Mouse (Mus musculus): ENCODE results near the gene Foxred1.

Foxred1 gene

DNA sequence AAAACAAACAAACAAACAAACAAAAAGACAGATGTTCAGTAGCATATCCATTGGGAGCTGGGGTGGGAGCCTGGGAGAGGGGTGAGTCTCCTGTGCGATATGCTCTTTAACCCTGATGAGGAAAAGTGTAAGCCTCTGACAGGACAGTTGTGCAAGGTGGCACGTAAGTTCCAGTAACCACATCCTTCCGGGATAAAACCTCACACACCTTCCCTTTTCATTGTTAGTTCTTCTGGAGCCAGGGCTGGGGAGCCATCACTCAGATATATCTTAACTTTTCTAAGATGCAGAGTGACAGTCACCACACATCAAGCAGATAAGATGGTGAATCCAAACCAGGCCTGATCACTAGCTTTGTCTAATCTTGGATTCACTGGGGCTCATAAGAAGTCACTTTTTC is 16.8 kb downstream of the Foxred1 start:
- DNase-seq (ENCODE audit: inconsistent age in 2 of 2, low spot score in 1 of 2) = no peak

DNA sequence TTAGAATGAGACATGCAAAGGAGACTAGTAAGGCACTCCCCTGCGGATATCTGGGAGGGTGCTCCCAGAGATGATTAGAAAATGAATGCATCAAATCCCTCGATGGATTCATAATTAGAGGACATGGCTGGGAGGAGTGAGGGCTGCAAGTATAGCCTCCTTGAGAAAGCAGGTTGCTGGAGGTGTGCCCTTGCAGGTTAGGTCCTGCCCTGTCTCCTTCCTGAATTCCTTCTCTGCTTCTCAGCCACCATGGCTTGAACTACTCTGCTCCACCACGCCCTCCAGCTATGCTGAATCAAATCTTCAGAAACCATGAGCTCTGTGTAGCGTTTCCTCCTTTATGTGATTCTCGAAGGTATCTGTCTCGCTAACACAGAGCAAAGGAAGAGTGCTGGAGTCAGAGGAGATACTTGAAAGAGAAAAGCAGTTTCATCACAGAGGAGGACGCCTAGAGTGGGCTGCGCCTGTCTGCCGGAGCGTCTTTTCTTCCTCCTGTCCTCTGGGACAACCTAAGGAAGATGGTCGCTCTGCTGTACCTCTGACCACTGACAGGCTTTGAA is 17.8 kb downstream of the Foxred1 start:
- DNase-seq (ENCODE audit: inconsistent age in 2 of 2, low spot score in 1 of 2) = no peak

DNA sequence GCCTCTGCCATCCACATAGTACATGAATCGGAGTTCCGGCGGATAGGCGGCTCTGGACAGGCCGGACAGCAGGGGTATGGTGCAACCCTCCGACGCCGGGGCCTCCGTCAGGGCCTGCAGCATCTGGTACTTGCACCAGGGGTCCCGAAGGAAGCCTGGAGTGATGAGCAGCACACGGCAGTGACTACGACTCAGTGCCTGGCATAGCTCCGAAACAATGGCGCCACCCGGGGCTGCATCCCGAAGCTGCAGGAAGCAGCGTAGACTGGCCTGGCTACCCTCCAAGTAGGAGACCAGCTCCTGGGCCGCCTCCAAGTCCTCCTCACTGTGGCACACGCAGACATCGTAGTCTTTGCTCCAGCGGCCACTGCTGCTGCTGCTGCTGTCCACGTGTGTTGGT is 22.2 kb downstream of the Foxred1 start:
- DNase-seq (ENCODE audit: inconsistent age in 2 of 2, low spot score in 1 of 2) = peak; percentile 35 to 64

DNA sequence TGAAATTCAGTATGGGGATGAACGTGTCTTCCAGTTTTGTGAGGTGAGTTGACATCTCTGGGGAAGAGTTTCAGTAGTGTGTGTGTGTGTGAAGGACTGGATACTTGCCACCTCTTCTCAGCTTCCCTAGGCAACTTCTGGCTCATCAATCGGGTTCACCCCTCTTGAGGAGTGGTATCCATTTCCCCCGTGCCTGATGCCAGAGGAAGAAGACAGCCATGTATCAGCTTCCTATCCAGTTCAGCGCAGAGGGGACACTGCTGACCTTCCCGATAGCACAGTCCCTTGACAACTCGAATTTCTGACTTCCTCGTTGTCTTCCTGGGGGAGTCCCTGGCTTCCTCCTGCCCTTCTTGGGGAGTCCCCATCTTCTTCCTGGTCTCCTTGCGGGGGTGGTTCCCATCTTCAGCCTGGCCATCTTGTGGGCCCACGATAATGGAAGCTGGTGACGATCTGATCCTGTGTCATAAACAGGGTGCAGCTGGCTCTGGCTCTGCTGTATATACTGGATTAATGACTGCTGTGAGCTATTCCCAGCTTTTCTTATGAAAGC is 23.4 kb downstream of the Foxred1 start:
- no peak for DNase-seq (ENCODE audit: inconsistent age in 2 of 2, low spot score in 1 of 2)

DNA sequence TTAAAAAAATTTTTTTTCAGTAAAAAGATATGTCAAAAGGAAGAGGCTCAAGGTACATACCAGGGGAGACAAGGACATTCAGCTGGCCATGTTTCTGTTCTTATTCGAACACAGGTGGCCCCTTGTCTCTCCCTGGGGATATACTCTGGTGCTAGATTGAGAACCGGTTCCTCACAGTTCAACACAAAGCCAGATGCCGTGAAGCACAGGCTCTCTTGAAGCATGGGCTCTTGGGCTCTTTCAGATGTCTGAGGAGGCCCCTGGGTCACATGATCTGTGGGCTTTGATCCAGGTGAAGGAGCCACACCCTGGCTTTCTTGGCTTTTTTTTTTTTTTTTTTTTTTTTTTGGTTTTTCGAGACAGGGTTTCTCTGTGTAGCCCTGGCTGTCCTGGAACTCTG is 24.4 kb downstream of the Foxred1 start:
- no peak for DNase-seq (ENCODE audit: inconsistent age in 2 of 2, low spot score in 1 of 2)

DNA sequence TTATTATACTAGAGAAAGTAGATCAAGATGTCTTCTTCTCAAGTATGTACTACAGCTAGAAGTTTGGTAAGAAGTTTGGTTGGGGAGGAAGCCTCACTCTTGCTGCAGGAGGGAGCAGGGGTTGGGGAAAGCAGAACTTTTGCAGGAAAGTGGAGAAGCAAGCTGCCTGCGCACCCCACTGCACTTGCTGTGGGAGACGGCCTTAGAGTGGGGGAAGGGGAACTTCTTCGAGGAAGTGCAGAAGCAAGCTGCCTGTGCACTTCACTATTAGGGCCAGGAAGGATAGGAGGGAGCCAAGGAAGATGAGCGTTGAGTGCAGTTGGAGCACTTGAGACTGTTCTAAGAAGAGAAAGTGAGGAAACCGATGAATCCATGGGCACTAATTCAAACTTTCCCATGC is 27.5 kb downstream of the Foxred1 start:
- DNase-seq (ENCODE audit: inconsistent age in 2 of 2, low spot score in 1 of 2) = no peak

DNA sequence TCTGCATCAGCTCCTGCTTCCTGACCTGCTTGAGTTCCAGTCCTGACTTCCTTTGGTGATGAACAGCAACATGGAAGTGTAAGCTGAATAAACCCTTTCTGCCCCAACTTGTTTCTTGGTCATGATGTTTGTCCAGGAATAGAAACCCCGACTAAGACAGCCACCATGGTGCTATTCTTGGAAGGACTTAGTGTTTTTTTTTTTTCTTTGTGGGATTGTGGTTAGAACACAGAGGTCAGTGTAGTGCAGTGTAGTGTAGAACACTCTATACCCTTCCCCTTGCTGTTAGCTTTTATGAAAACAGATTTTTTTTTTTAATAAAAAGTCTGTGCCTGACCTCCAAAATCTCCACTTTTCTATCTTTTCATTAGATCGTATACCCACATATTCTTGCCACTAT is 28.0 kb downstream of the Foxred1 start:
- no peak for DNase-seq (ENCODE audit: inconsistent age in 2 of 2, low spot score in 1 of 2)

DNA sequence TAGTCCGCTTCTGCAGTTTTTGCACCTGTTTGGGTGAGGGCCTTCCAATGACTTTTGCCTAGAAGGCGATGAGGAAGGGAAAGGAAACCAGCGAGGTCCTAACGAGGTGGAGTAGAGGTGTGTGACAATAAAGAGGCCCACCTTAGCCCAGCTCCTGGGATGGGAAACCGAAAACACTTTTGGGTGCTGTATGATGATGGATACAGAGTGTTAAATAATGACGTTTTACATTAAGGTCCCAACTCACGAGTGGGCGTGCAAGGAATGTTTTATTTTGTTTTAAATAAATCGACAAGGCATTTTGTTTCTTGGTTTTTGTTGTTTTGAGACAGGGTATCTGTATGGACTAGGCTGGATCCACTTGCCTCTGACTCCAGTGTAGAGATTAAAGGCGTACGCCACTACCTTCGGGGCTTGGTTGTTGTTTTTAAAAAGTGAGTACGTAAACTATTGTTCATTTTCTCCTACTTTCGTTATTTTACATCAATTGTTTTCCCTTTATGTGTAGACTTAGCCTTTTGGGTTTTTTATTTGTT is 34.7 kb downstream of the Foxred1 start:
- DNase-seq (ENCODE audit: inconsistent age in 2 of 2, low spot score in 1 of 2) = no peak

DNA sequence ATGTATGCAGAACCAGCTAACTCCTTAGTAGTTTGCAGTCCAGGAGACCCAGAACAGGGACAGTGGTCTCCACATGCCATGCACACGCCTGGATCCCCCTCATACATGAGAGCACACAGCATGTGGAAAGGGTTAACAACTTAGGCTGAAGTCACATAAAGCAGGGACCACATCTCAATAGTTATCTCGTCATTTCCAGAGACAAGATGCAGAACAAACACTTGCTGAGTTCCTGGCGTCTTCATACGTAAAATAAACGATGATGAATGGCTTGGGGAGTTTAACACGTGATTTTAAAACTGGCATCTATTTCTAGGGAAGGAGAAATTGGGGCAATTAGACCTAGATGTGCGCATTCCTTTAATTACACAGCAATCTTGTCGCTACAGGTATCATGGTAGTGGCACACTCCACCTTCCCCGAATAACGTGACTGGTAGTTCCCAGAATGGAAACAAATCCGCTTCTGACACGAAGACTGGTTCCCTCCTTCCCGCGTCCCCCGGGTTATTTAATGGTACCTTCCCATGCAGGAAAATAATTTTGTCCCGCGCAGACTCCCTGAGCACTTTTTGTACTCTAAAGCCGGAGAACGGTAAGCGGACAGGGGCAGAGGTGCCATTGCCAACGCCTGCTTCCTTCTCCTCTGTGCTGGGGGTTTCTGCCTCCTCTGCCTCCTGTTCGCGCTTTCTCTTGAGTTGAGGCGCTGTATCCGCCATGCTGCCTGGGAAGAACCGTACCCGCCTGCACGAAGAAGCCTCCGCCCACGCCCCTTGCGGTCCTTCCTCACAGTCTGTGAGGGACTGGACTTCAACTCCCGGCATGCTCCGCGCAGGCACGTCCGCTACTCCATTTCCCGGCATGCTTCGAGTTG is 35.4 kb downstream of the Foxred1 start, which contains the start of gene Dcps:
Dcps (minus strand) TSS at position 811 of the 873 bp plus-strand sequence.
- peak; percentile 94 to 98 for DNase-seq (ENCODE audit: inconsistent age in 2 of 2, low spot score in 1 of 2)

DNA sequence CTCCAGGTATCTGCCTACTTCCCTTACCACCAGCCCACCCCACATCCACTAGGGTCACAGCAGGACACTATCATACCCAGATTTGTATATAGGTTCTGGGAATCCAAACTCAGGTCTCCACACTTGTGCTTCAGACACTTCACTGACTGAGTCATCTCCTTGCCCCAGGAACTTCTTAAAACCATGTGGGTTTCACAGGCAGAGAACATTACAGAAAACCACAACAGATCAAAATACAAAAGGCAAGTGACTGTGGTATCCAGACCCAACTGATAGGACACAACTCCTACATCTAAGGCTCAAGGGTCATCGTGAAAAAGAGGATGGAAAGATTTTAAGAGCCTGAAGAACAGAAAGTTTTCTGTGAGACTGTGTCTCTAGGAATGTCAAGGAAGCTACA is 37.5 kb downstream of the Foxred1 start:
- DNase-seq (ENCODE audit: inconsistent age in 2 of 2, low spot score in 1 of 2) = no peak

DNA sequence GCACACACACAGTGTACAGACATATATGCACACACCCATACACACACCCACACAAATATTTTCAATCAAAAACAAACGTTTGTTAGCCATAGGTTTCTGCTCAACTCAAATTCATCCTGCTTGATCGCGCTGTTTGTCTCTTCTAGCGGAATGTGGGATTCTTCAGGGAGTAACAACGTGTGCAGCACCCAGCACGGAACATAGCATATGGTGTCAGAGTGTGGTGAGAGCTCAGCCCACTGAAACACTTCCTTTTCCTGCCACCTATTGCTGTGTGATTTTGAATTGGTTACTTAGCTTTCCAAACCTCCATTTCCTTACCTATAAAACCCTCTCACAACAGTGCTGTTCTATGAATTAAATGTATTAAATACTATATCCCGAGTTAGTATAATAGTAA is 40.8 kb downstream of the Foxred1 start:
- DNase-seq (ENCODE audit: inconsistent age in 2 of 2, low spot score in 1 of 2) = no peak

DNA sequence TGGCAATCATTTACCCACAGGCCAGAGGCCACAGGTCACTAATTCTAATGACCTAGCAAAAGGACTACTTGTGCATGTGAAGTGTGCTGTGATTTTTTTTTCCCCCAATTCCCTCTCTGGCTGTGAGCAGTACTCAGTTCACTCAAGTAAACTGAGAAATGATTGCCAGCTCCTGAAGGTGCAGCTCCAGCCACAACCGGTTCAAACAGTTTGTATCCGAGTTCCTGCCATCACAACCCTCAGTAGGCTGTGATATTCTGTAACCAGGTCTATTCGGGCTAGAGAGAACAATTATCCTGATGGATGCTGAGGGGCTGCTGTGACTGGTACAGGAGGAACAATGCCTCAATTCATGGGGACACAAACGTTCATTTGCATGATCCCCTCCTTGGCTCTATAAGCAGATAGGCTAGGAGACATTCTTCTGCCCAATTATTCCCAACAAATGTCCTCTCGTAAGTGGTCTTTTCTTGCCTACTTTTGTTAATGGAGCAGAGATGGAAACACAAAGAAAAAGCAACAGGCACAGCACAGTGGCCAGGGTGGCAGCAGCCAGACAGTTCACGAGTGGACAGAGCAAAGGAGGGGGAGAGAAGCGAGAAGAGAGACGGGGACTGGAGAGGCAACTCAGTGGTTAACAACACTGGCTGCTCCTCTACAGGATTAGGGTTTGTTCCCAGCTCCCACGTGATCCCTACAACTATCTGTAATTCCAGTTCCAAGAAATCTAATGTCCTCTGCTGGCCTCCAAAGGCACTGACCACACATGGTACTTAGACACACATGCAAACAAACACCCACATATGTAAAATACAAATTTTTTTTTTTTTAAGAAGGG is 43.8 kb downstream of the Foxred1 start:
- no peak for DNase-seq (ENCODE audit: inconsistent age in 2 of 2, low spot score in 1 of 2)

DNA sequence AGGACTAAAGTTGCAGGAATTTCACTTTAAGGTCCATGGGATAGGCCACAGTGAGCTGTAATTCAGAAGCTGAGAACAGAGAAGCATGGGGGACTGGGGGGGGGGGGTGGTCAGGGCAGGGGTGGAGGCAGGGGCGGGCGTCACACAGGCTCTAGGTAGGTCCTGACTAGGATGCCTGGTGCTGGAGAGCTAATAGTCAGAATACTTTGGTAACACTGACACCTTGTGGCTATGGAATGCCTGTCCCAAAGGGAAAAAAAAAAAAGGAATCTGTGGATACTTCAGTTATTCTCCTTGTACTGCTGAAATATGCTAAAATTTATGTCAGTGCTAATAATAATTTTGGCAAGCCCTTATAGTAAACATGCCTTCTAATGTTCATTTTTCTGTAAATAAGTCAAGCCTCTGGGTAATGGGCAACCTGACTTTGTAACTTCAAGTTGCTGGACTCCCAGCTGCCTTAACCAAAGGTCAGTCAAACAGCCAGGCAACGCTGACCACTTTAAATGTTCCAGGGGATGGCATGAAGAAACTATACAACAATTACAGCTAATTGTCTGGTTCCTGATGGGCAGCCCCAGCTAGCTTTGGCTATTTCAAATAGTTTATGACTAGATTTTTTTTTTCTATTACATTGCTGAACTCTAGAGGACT is 44.6 kb downstream of the Foxred1 start:
- peak in 1 of 2 experiments; percentile 70 for DNase-seq (ENCODE audit: inconsistent age in 2 of 2, low spot score in 1 of 2)

DNA sequence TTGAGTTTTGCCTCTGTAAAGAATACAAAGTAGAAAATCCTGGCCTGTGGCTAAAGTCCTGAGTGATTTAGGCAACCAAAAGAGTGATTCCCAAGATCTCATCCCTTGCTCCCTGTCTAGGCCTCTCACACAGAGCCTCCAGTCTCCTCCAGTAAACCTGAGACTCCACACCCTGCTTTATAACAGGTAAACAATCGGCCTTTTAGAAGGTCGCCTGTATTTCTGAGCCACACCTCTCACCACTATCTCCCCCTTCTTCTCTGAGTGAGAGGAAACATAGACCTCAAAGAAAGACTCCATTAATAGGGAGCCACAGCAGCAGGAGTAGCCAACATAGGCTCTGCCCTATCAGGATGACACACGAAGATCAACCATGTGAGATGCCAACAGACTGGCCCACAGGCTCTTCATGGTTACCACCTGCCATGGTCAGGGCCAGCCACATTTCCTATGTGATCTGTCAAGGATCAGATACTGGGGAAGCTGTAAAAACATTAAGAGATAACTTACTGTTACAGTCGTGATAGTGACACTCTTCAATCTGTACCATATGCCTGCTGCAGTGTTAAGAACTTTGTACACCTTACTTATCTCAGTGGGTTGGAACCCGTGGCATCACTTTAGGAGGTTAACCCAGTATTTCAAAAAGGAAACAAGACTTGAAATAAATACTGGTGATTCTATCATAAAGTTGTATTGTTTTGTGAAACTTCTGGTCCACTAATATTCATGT is 46.5 kb downstream of the Foxred1 start:
- DNase-seq (ENCODE audit: inconsistent age in 2 of 2, low spot score in 1 of 2) = no peak

DNA sequence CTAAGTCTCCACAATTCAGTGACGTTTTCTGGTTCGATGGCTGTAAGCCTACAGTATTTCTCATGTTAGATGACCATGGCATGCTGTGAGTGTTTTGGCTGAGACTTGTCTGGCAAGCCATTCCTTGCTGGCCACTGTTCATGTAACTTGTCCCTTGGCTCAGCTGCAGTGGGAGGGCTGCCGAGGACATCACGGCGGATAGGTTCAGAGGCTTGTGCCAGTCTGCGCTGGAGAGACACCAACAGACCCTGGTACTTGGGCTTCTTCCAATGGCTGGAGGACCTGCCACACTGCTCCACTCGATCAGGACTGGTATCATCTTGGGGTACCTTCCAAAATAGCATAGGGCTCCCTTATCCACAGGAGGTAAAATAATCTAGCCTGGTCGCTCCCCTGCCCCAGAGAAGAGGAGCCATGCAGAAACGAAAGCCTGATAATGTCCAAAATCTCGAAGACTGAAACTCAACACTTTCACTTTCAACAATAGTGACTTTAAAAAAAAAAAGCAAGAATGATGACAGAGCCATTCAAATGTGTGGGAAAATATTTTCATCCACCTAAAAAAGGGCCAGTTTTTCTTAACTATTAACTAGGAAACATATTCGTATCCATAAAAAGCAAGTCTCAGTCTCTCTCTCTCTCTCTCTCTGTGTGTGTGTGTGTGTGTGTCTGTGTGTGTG is 47.7 kb downstream of the Foxred1 start:
- DNase-seq (ENCODE audit: inconsistent age in 2 of 2, low spot score in 1 of 2) = peak; percentile 27 to 77

DNA sequence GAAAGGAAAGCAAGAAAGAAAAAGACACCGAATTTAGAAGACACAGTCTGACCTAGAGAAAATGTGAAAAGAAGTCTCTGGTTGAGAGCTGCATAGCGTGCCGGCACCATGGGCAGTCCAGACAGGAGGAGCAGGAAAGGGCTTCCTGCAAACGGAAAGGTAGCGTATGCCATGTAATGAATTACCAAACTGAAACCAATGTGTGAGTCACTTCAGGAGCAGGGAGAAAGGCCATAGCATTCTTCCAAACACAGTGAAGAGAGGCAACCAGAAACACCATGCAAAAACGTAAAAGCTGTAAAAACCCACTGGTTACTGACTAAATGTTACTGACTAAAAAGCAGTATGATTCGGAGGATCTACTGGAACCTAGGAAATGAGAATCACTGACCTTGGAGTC is 49.1 kb downstream of the Foxred1 start:
- DNase-seq (ENCODE audit: inconsistent age in 2 of 2, low spot score in 1 of 2) = peak in 1 of 2 experiments; percentile 74

DNA sequence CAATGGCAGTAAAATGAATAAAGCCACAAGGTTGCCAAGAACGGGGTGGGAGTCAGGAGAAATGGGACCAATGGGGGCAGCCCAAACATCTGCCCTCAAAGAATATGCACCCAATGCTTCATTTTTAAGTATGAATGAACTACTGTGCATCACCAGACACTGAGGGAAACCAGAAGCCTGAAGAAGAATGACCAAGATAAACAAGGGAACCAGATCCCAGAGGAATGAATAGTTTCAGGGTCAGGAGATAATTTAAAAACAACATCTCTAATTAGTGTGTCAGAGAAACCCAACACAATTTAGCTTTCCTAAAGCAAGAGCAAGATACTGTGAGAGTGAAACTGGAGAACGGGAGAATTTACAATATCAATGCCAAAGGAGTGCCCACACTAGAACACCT is 50.2 kb downstream of the Foxred1 start:
- DNase-seq (ENCODE audit: inconsistent age in 2 of 2, low spot score in 1 of 2) = no peak

DNA sequence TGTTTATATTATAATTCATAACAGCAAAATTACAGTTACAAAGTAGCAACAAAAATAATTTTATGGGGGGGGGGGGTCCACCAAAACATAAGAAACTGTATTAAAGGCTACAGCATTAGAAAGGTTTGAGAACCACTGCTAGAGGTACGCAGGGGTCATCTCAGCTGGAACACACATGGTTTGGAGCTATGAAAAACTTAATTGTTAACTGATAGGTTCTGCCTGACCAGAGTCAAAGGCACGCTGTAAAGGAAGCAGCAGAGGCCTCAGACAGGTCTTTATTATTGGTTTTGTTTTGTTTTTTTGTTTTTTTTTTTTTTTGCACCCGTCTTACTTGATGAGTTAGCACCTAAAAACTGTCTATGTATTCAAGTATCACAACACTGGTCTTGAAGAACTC is 52.4 kb downstream of the Foxred1 start:
- DNase-seq (ENCODE audit: inconsistent age in 2 of 2, low spot score in 1 of 2) = no peak

DNA sequence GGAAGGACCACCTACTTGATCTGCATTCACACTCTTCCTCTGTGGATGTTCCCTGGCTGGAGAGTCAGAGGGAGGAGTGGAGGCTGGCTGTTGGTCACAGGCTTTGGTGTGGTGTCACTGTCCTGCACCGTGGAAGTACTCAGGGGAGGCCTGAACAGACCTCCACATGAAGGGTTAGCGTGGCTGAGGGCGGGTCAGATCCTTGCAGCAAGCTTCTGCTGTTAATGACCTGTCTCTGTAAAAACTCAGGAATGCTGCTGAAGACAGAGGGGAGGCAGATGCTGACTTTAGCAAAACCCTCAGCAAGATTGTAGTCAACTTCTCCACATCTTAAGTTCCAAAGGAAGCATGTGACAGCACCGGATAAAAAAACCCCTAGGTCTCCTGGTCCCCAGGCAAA is 54.0 kb downstream of the Foxred1 start:
- DNase-seq (ENCODE audit: inconsistent age in 2 of 2, low spot score in 1 of 2) = no peak
